Mouse (Mus musculus) MEL (cell line): ENCODE data around the gene Rnaseh1. TPM values are rescaled to one million over a fixed set of nuclear protein-coding genes. Genes with fewer than 3 reads are reported as not detected.

Source experiments
- DNase-seq: peaks from one replicate; pipeline ENCODE4 v3.0.0; 2011; ENCODE audit warnings: low read depth, low spot score
- H3K27ac ChIP-seq: 2 replicates; pipeline ENCODE4 v1.5.1; 2012; ENCODE audit warnings: low read depth, mild to moderate bottlenecking, control low read depth, low read length, moderate library complexity; ENCODE audit not compliant: control insufficient read depth
- H3K27me3 ChIP-seq, 2 experiments: fragments of 150-350 bp in 1 of 2; sonication (generic) in 1 of 2; 2 replicates each; pipeline ENCODE4 v1.6.1; 2012; ENCODE audit warnings: low read length in 2 of 2, mild to moderate bottlenecking in 2 of 2, improper control_type of control experiment in 1 of 2, moderate library complexity in 1 of 2; ENCODE audit not compliant: insufficient read depth in 2 of 2, control insufficient read depth in 1 of 2
- H3K36me3 ChIP-seq, 2 experiments: 2 replicates each; pipeline ENCODE4 v1.6.1; 2012 to 2014; ENCODE audit warnings: low read length in 2 of 2, improper control_type of control experiment in 1 of 2, inconsistent platforms in 1 of 2, mild to moderate bottlenecking in 1 of 2; ENCODE audit not compliant: insufficient read depth in 2 of 2, control insufficient read depth in 1 of 2
- H3K4me1 ChIP-seq, 2 experiments: fragments of 150-350 bp in 1 of 2; sonication (generic) in 1 of 2; 2 replicates each; pipeline ENCODE4 v1.6.1; 2012; ENCODE audit warnings: low read length in 2 of 2, improper control_type of control experiment in 1 of 2, mild to moderate bottlenecking in 1 of 2; ENCODE audit not compliant: insufficient read depth in 2 of 2, control insufficient read depth in 1 of 2
- H3K4me3 ChIP-seq, 2 experiments: fragments of 150-350 bp in 1 of 2; sonication (generic) in 1 of 2; 2 replicates each; pipeline ENCODE4 v1.5.1; 2012; ENCODE audit warnings: low read depth in 2 of 2, low read length in 2 of 2, mild to moderate bottlenecking in 2 of 2, moderate library complexity in 2 of 2, control low read depth in 1 of 2, improper control_type of control experiment in 1 of 2; ENCODE audit not compliant: control insufficient read depth in 1 of 2, insufficient read depth in 1 of 2
- H3K79me2 ChIP-seq: 2 replicates; pipeline ENCODE4 v1.6.1; 2012; ENCODE audit warnings: mild to moderate bottlenecking, low read length, moderate library complexity; ENCODE audit not compliant: control insufficient read depth, poor library complexity, insufficient read depth
- H3K9ac ChIP-seq: 2 replicates; pipeline ENCODE4 v1.6.1; 2012; ENCODE audit warnings: low read depth, mild to moderate bottlenecking, control low read depth, low read length, moderate library complexity; ENCODE audit not compliant: control insufficient read depth, poor library complexity, severe bottlenecking
- H3K9me3 ChIP-seq: fragments of 150-350 bp; sonication (generic); replicated peaks from 2 replicates; pipeline ENCODE4 v1.6.1; 2012; ENCODE audit warnings: mild to moderate bottlenecking, low read length, improper control_type of control experiment, moderate library complexity; ENCODE audit not compliant: insufficient read depth
- CTCF ChIP-seq, 3 experiments: IDR thresholded peaks in 2 of 3; conservative IDR thresholded peaks in 1 of 3; 2 replicates each; pipeline ENCODE4 v1.5.1; 2011 to 2012; ENCODE audit warnings: low read length in 3 of 3, low read depth in 2 of 3, mild to moderate bottlenecking in 2 of 3, improper control_type of control experiment in 1 of 3, inconsistent platforms in 1 of 3, mixed read lengths in 1 of 3, moderate library complexity in 1 of 3; ENCODE audit not compliant: control insufficient read depth in 1 of 3, insufficient read depth in 1 of 3, poor library complexity in 1 of 3, severe bottlenecking in 1 of 3
- ELF1 ChIP-seq: IDR thresholded peaks from 2 replicates; pipeline ENCODE4 v1.6.1; 2014; ENCODE audit warnings: low read depth, mild to moderate bottlenecking, inconsistent platforms, low read length, improper control_type of control experiment, moderate library complexity
- EP300 ChIP-seq, 2 experiments: IDR thresholded peaks; 2 replicates each; pipeline ENCODE4 v1.6.1; 2011; ENCODE audit warnings: improper control_type of control experiment in 2 of 2, low read length in 2 of 2, low read depth in 1 of 2, mild to moderate bottlenecking in 1 of 2
- GABPA ChIP-seq: IDR thresholded peaks from 2 replicates; pipeline ENCODE4 v1.6.1; 2012; ENCODE audit warnings: low read depth, mild to moderate bottlenecking, inconsistent platforms, low read length, improper control_type of control experiment, moderate library complexity
- HCFC1 ChIP-seq: IDR thresholded peaks from 2 replicates; pipeline ENCODE4 v1.6.1; 2012; ENCODE audit warnings: low read depth, mild to moderate bottlenecking, inconsistent platforms, low read length, improper control_type of control experiment, moderate library complexity
- MAX ChIP-seq: IDR thresholded peaks from 2 replicates; pipeline ENCODE4 v1.6.1; 2011; ENCODE audit warnings: low read length, improper control_type of control experiment
- MEF2A ChIP-seq: IDR thresholded peaks from 2 replicates; pipeline ENCODE4 v1.6.1; 2014; ENCODE audit warnings: low read depth, mild to moderate bottlenecking, inconsistent platforms, low read length, improper control_type of control experiment; ENCODE audit not compliant: poor library complexity, insufficient replicate concordance, severe bottlenecking; ENCODE audit errors: extremely low read depth
- MXI1 ChIP-seq: IDR thresholded peaks from 2 replicates; pipeline ENCODE4 v1.6.1; 2011; ENCODE audit warnings: mild to moderate bottlenecking, low read depth, low read length, improper control_type of control experiment
- MYB ChIP-seq: IDR thresholded peaks from 2 replicates; pipeline ENCODE4 v1.6.1; 2011; ENCODE audit warnings: mild to moderate bottlenecking, low read depth, low read length, improper control_type of control experiment
- MYC ChIP-seq: IDR thresholded peaks from 2 replicates; pipeline ENCODE4 v1.6.1; 2011; ENCODE audit warnings: low read depth, mild to moderate bottlenecking, low read length, improper control_type of control experiment, moderate library complexity
- NELFE ChIP-seq: IDR thresholded peaks from 2 replicates; pipeline ENCODE4 v1.6.1; 2011; ENCODE audit warnings: low read depth, low read length, improper control_type of control experiment
- NRF1 ChIP-seq: IDR thresholded peaks from 2 replicates; pipeline ENCODE4 v1.6.1; 2014; ENCODE audit warnings: low read depth, mild to moderate bottlenecking, inconsistent platforms, low read length, improper control_type of control experiment, moderate library complexity; ENCODE audit not compliant: poor library complexity, insufficient read depth, severe bottlenecking
- POLR2A ChIP-seq, 2 experiments: IDR thresholded peaks; 2 replicates each; pipeline ENCODE4 v1.6.1; 2011 to 2012; ENCODE audit warnings: low read length in 2 of 2, mild to moderate bottlenecking in 2 of 2, control low read depth in 1 of 2, improper control_type of control experiment in 1 of 2, low read depth in 1 of 2, moderate library complexity in 1 of 2; ENCODE audit not compliant: control insufficient read depth in 1 of 2, insufficient read depth in 1 of 2, poor library complexity in 1 of 2
- POLR2AphosphoS2 ChIP-seq: IDR thresholded peaks from 2 replicates; pipeline ENCODE4 v1.6.1; 2011; ENCODE audit warnings: low read length, improper control_type of control experiment
- RCOR1 ChIP-seq: IDR thresholded peaks from 2 replicates; pipeline ENCODE4 v1.6.1; 2012; ENCODE audit warnings: low read depth, mild to moderate bottlenecking, inconsistent platforms, low read length, improper control_type of control experiment
- SIN3A ChIP-seq: IDR thresholded peaks from 2 replicates; pipeline ENCODE4 v1.6.1; 2012; ENCODE audit warnings: low read length, improper control_type of control experiment, inconsistent platforms
- TBP ChIP-seq: IDR thresholded peaks from 2 replicates; pipeline ENCODE4 v1.8.0; 2011; ENCODE audit warnings: low read depth, low read length, improper control_type of control experiment
- TCF12 ChIP-seq: IDR thresholded peaks from 2 replicates; pipeline ENCODE4 v1.6.1; 2014; ENCODE audit warnings: low read depth, mild to moderate bottlenecking, inconsistent platforms, low read length, improper control_type of control experiment, moderate library complexity
- UBTF ChIP-seq: IDR thresholded peaks from 2 replicates; pipeline ENCODE4 v1.6.1; 2012; ENCODE audit warnings: low read depth, mild to moderate bottlenecking, inconsistent platforms, low read length, improper control_type of control experiment, moderate library complexity, borderline replicate concordance; ENCODE audit not compliant: insufficient read depth
- polyA plus RNA-seq, 2 experiments: library from polyadenylated mRNA; stranded (reverse) in 1 of 2; unstranded in 1 of 2; fragments of >175 nt in 1 of 2; fragments of >200 nt in 1 of 2; gene quantifications; 2 replicates each; pipeline versions ENCODE4 v1.2.1 to v1.2.4; 2012; ENCODE audit warnings: low replicate concordance in 2 of 2, low read depth in 1 of 2; ENCODE audit not compliant: insufficient read length in 2 of 2, insufficient read depth in 1 of 2, missing spikeins in 1 of 2
- total RNA-seq: library from RNA; depleted of rRNA; stranded (reverse); fragments of 300-350 nt; gene quantifications from 2 replicates; pipeline ENCODE4 v1.2.3, GENCODE M21; 2012; rRNA removed

Gene Rnaseh1
- total RNA-seq (39.0 and 47.9 TPM in 2 replicates), polyA plus RNA-seq (10 to 100 TPM in 1 of 2 experiments, not detected in 1; 36.5 TPM)

- peak; percentile 94 for DNase-seq
- peak within 1 kb of the TSS; percentile 51 for H3K27ac ChIP-seq
- TF ChIP-seq TBP (0 out of 2 replicates have a peak, but pooled peaks have one; percentile 32), EP300 (IDR thresholded peaks at IDR 0.05; ENCODE audit: low read depth in 1 of 2, low read length in 2 of 2) (no peak), RCOR1 (no peak), MAX (peak; percentile 79), SIN3A (peak; percentile 96), ELF1 (peak; percentile 96), NELFE (peak; percentile 90), GABPA (no peak), POLR2AphosphoS2 (peak; percentile 86), TCF12 (peak; percentile 43; the same call in 1 of the 2 replicates), MXI1 (peak; percentile 92), POLR2A (IDR thresholded peaks at IDR 0.05; ENCODE audit: control insufficient read depth in 1 of 2, insufficient read depth in 1 of 2, low read depth in 1 of 2, low read length in 2 of 2, poor library complexity in 1 of 2) (peak; percentile 93 to 94), HCFC1 (peak; percentile 89), MYC (peak; percentile 81)
- TF ChIP-seq, all 39 proteins: peak for 11
- H3K9ac ChIP-seq: peak within 1 kb of the TSS; percentile 95
- H3K4me3 ChIP-seq: peak within 1 kb of the TSS; percentile 84 to 97
- peaks cover 16% of the 10 kb centered on the region for H3K79me2 ChIP-seq
- H3K9me3 ChIP-seq: no peaks in the 10 kb centered on the region
- H3K27me3 ChIP-seq: peaks cover 0 to 2% of the 10 kb centered on the region in 2 experiments; a peak in 2 of 4 replicates
- peaks cover 7 to 10% of the 10 kb centered on the region in 2 experiments for H3K36me3 ChIP-seq
- H3K4me1 ChIP-seq: peaks cover 3 to 6% of the 10 kb centered on the region in 2 experiments
These were observed at the start of gene Rnaseh1 for GRCm38 (mm10) chr12:28649141-28650110. Gene Rnaseh1 (plus strand): TSS chr12:28649602.

- no peak overlapping the region for H3K27ac ChIP-seq
- peaks cover 12 to 24% of the 10 kb centered on the region in 2 experiments for H3K4me1 ChIP-seq
- no peaks in the 10 kb centered on the region for H3K27me3 ChIP-seq
- H3K9ac ChIP-seq: no peak overlapping the region
- no peak overlapping the region for H3K4me3 ChIP-seq
- TF ChIP-seq NRF1 (no peak), MYB (no peak), EP300 (IDR thresholded peaks at IDR 0.05; ENCODE audit: low read depth in 1 of 2, low read length in 2 of 2) (no peak), ELF1 (no peak), CTCF (IDR thresholded peaks at IDR 0.05 in 2 of 3, conservative IDR thresholded peaks at IDR 0.05 in 1 of 3; ENCODE audit: control insufficient read depth in 1 of 3, insufficient read depth in 1 of 3, low read depth in 2 of 3, low read length in 3 of 3, poor library complexity in 1 of 3, severe bottlenecking in 1 of 3) (no peak), RCOR1 (no peak), TBP (no peak), UBTF (no peak), MEF2A (no peak)
- no peaks in the 10 kb centered on the region for H3K9me3 ChIP-seq
- no peak for DNase-seq
- peaks cover 0 to 9% of the 10 kb centered on the region in 2 experiments; a peak in 2 of 4 replicates for H3K36me3 ChIP-seq
- H3K79me2 ChIP-seq: no peaks in the 10 kb centered on the region
These were observed 47.1 kb upstream of the Rnaseh1 start for GRCm38 (mm10) chr12:28602259-28602658.
